Mouse (Mus musculus): ENCODE data around the gene Apeh. TPM values are rescaled to one million over a fixed set of nuclear protein-coding genes. Genes with fewer than 3 reads are reported as not detected.

The Apeh gene
- polyA plus RNA-seq, 1 experiment: 206 TPM

DNA sequence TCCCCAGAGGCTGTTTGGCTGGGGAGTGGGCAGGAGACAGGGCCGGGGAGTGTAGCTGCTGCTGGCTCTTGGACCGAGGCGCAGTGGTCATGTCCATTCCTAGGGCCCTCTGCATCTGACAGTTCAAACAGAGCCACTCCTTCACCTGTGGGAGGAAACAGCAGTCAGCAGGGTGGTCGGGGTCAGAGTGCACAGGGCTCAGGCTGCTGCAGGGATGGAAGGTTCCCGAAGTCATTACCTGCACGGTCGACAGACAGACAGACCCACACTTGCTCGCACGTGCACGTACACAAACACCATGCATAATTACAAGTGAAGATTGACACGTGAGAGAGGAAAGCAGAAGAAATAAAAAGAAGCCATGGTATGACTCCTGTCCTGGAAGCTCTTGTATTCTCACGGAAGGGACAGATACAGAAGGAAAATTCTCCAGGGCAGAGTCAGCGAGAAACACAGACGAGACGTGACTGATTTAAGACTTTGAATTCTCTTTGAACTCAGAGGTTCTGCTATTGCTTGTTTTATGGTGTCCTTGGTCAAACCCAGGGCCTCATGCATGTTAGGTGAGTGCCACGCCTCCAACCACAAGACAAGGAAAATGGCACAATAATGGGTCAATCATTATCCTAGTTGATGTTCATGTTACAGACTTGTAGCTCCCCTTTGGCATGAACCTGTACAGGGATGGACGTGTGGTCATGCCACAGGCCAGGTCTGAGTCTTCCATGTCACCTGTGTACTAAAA is 32.2 kb upstream of the Apeh start:
- H3K27ac ChIP-seq (ENCODE audit: control insufficient read depth, insufficient read depth, low read depth, low read length, poor library complexity): no peak overlapping the region
- 83% methylated on average over 17 of the region's 17 CpGs for WGBS
- H3K4me3 ChIP-seq (replicated peaks; ENCODE audit: control insufficient read depth, low read depth, low read length): no peak overlapping the region
- no peak for TF ChIP-seq POLR2A (IDR thresholded peaks at IDR 0.05; ENCODE audit: borderline replicate concordance, control insufficient read depth, low read depth, low read length)
- no peaks in the 10 kb centered on the region for H3K4me1 ChIP-seq (ENCODE audit: control insufficient read depth, insufficient read depth, low read length)

DNA sequence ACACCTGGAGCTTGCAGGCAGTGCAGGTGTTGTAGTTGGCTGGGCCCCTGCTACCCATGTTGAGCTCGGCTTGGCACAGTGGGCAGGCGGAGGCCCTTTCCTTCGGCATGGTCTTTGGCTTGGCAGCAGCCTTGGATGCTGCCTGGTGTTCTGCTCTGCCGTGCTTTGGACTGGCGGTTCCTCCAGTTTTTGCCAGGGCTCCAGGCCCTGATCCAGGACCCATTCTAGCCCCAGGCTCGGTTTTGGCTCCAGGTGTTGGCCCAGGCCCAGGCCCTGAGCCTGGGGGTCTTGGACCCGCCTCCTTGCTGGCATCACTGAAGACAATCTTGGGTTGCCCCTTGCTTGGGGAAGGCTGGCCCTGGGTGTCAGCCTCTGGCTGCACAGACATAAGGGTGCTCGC is 31.3 kb upstream of the Apeh start:
- no peaks in the 10 kb centered on the region for H3K4me1 ChIP-seq (ENCODE audit: control insufficient read depth, insufficient read depth, low read length)
- no peak overlapping the region for H3K4me3 ChIP-seq (replicated peaks; ENCODE audit: control insufficient read depth, low read depth, low read length)
- H3K27ac ChIP-seq (ENCODE audit: control insufficient read depth, insufficient read depth, low read depth, low read length, poor library complexity): no peak overlapping the region
- no peak for TF ChIP-seq CTCF (IDR thresholded peaks at IDR 0.05; ENCODE audit: control insufficient read depth, insufficient read depth, low read length)
- TF ChIP-seq POLR2A (IDR thresholded peaks at IDR 0.05; ENCODE audit: borderline replicate concordance, control insufficient read depth, low read depth, low read length): no peak
- 83% methylated on average over 8 of the region's 8 CpGs for WGBS

DNA sequence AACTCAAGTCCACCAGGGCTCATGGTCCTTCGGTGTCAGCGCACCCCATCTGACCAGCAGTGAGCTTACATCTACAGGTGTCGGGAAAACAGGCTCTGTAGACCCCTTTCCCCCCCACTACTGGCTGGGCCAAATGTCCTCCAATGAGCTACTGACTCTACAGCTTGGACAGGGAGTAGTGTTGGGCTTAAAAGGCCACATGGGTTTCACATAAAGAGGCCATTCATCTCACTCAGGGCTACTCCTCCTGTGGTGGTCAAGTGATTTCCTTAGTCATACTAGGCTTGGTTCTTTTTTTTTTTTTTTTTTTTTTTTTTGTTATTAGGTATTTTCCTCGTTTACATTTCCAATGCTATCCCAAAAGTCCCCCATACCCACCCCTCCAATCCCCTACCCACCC is 29.5 kb upstream of the Apeh start:
- H3K4me1 ChIP-seq (ENCODE audit: control insufficient read depth, insufficient read depth, low read length): peaks cover 2% of the 10 kb centered on the region; the same call in 1 of the 2 replicates
- no peak for TF ChIP-seq POLR2A (IDR thresholded peaks at IDR 0.05; ENCODE audit: borderline replicate concordance, control insufficient read depth, low read depth, low read length)
- TF ChIP-seq CTCF (IDR thresholded peaks at IDR 0.05; ENCODE audit: control insufficient read depth, insufficient read depth, low read length): no peak
- H3K4me3 ChIP-seq (replicated peaks; ENCODE audit: control insufficient read depth, low read depth, low read length): no peak overlapping the region
- WGBS: 80% methylated on average over 4 of the region's 4 CpGs
- no peak overlapping the region for H3K27ac ChIP-seq (ENCODE audit: control insufficient read depth, insufficient read depth, low read depth, low read length, poor library complexity)

DNA sequence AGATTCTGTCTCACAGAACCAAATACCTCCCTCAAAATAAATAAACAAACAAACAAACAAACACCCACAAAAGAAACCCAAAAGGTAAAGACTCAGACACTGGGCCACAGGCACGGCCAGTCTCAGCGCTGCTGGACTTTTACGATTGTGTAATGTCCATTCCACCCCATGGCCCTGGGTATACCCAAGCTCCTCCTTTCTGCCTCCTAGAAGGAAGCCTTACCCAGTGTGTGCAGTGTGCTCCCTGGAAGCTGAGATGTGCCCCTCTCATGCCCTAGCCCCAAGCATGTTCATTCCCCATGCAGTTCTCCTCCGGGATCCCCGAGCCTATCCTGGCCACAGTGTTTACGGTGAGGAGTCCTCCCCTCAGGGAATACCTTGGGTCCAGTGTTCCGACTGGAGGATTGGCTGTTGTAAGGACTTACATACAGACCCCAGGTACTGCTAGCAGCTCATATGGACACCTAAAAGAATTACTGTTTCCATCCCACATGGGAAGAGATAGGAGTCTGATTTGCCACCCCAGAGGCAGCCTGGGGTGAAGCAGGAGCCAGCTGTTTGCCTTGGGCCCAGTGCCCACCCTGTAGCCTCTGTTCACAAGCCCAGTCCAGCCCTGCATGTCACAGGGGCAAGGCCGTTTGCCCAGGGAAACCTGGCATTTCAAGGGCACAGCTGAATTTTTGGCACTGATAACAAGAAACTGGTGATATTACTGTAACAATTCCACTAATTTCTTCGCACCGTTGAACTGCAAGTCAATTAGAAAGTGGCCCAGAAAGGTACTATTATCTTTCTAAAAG is 27.0 kb upstream of the Apeh start:
- Histone ChIP-seq H3K27ac (ENCODE audit: control insufficient read depth, insufficient read depth, low read depth, low read length, poor library complexity) (no peak overlapping the region), H3K4me1 (ENCODE audit: control insufficient read depth, insufficient read depth, low read length) (peaks cover 2% of the 10 kb centered on the region; the same call in 1 of the 2 replicates), H3K4me3 (replicated peaks; ENCODE audit: control insufficient read depth, low read depth, low read length) (no peak overlapping the region)
- WGBS: 83% methylated on average over 10 of the region's 10 CpGs
- TF ChIP-seq CTCF (IDR thresholded peaks at IDR 0.05; ENCODE audit: control insufficient read depth, insufficient read depth, low read length) (no peak), POLR2A (IDR thresholded peaks at IDR 0.05; ENCODE audit: borderline replicate concordance, control insufficient read depth, low read depth, low read length) (no peak)

DNA sequence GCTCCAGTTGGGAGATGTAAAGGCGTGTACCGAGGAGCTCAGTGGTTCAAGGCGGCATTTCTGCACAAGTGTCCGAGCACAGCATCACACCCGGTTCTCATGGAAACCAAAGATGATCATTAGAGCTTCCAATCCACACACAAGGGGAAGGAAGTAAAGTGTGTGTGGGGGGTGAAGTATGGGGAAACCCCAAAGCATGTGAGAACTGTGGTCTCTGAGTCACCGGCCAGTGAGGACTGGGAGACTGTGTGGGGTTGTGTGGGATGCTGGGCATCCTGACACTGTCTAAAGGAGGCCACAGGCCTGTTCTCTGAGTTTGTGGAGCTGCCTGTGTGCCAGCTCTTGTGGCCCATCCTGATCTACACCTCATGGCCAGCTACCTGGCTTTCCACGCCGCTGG is 26.3 kb upstream of the Apeh start:
- TF ChIP-seq CTCF (IDR thresholded peaks at IDR 0.05; ENCODE audit: control insufficient read depth, insufficient read depth, low read length) (no peak), POLR2A (IDR thresholded peaks at IDR 0.05; ENCODE audit: borderline replicate concordance, control insufficient read depth, low read depth, low read length) (no peak)
- H3K4me1 ChIP-seq (ENCODE audit: control insufficient read depth, insufficient read depth, low read length): peaks cover 2% of the 10 kb centered on the region; the same call in 1 of the 2 replicates
- 41% methylated on average over 8 of the region's 8 CpGs for WGBS
- no peak overlapping the region for H3K4me3 ChIP-seq (replicated peaks; ENCODE audit: control insufficient read depth, low read depth, low read length)
- H3K27ac ChIP-seq (ENCODE audit: control insufficient read depth, insufficient read depth, low read depth, low read length, poor library complexity): no peak overlapping the region

DNA sequence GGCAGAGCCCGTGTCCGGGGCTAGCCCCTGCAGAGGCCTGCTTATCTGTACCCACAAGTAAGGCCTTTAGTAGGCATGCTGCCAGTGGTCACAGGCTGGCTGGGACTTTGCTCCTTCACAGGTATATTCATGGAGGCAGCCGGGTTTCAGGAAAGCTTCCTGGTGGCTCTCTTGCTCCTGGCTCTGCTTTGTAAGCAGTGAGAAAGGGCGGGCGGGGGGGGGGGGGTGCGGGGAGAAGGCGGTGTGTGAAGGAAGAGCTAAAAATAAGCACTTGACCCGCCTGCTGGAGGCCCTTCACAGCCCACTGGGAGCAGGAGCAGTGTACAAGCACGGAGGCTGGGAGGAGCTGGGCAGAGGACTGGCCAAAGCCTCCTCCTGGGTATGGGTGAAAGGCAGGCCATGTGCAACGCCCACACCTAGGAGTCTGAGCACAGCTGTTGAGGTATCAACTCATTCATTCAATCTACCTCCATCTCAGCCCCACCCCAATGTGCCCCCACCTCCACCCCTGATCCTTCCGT is 25.5 kb upstream of the Apeh start:
- no peak overlapping the region for H3K4me3 ChIP-seq (replicated peaks; ENCODE audit: control insufficient read depth, low read depth, low read length)
- H3K4me1 ChIP-seq (ENCODE audit: control insufficient read depth, insufficient read depth, low read length): peaks cover 2% of the 10 kb centered on the region; the same call in 1 of the 2 replicates
- 31% methylated on average over 11 of the region's 11 CpGs for whole genome bisulfite sequencing

DNA sequence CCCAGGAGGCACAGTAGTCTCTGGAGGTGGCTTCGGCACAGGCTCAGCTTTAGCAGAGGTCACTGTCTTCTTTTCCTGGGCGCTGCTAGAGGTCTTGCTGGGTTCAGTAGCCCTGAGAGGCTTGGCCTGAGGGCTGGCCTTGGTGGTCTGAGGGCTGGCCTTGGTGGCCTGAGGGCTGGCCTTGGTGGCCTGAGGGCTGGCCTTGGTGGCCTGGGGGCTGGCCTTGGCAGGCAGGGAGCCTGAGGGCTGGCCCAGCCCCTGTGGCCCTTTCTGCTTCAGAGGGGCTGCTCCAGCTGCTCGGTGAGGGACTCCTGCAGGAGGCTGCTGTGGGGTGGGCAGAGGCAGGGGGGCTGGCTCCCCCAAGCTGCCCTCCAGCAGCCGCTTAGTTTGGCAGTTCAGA is 22.7 kb upstream of the Apeh start:
- no peak for TF ChIP-seq POLR2A (IDR thresholded peaks at IDR 0.05; ENCODE audit: borderline replicate concordance, control insufficient read depth, low read depth, low read length)
- TF ChIP-seq CTCF (IDR thresholded peaks at IDR 0.05; ENCODE audit: control insufficient read depth, insufficient read depth, low read length): no peak
- 64% methylated on average over 4 of the region's 4 CpGs for WGBS
- H3K4me1 ChIP-seq (ENCODE audit: control insufficient read depth, insufficient read depth, low read length): peaks cover 2% of the 10 kb centered on the region; the same call in 1 of the 2 replicates
- no peak overlapping the region for H3K4me3 ChIP-seq (replicated peaks; ENCODE audit: control insufficient read depth, low read depth, low read length)
- H3K27ac ChIP-seq (ENCODE audit: control insufficient read depth, insufficient read depth, low read depth, low read length, poor library complexity): no peak overlapping the region

More for the DNA sequence above, 25.5 kb upstream of the Apeh start:
- TF ChIP-seq POLR2A (IDR thresholded peaks at IDR 0.05; ENCODE audit: borderline replicate concordance, control insufficient read depth, low read depth, low read length) (no peak), CTCF (IDR thresholded peaks at IDR 0.05; ENCODE audit: control insufficient read depth, insufficient read depth, low read length) (no peak)
- no peak overlapping the region for H3K27ac ChIP-seq (ENCODE audit: control insufficient read depth, insufficient read depth, low read depth, low read length, poor library complexity)
